Mouse (Mus musculus): Measurements from ENCODE around the gene Calm4. TPM values are rescaled to one million over a fixed set of nuclear protein-coding genes. Genes with fewer than 3 reads are reported as not detected.

Gene Calm4
- total RNA-seq (2015; ENCODE audit: low replicate concordance) (not detected in 2 replicates), total RNA-seq (2017; ENCODE audit: low replicate concordance) (not detected in 2 replicates)

GRCm38 (mm10) chr13:3837312-3837807 is at the start of gene Calm4:
Gene Calm4, plus strand, starts transcription at chr13:3837757.
- ATAC-seq (replicated peaks; ENCODE audit: low FRiP score, poor library complexity, severe bottlenecking), result 0 out of 2 replicates have a peak, but pooled peaks have one; percentile 26

- peak; percentile 34; the same call in 1 of the 2 replicates for ATAC-seq (replicated peaks; ENCODE audit: low FRiP score, poor library complexity, severe bottlenecking)
Observed at GRCm38 (mm10) chr13:3788588-3788987, 49.0 kb upstream of the Calm4 start.

GRCm38 (mm10) chr13:3789531-3789930 is 48.0 kb upstream of the Calm4 start:
- ATAC-seq (replicated peaks; ENCODE audit: low FRiP score, poor library complexity, severe bottlenecking), result no peak

- no peak for ATAC-seq (replicated peaks; ENCODE audit: low FRiP score, poor library complexity, severe bottlenecking)
Observed at GRCm38 (mm10) chr13:3796649-3797048, 40.9 kb upstream of the Calm4 start.

GRCm38 (mm10) chr13:3798751-3799150 is 38.8 kb upstream of the Calm4 start:
- no peak for ATAC-seq (replicated peaks; ENCODE audit: low FRiP score, poor library complexity, severe bottlenecking)

DNA sequence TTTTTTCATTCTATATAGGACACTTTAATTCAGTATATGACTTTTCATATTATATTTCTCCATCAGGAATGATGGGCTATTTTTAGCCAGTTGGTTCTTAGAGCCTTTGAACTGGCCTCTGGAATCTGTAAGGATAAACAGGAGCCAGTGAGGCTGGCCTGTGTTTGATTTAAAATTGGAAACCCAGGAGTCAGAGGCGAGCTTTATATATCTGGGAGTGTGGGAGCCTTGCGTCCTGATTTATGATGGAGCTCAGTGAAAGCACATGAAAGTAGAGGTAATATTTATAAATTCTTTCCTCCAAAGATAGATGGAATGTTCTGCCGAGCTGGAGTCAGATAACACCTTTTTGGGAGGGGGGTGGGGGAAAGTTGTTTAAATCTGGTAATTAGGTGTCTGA is 38.2 kb upstream of the Calm4 start:
- no peak for ATAC-seq (replicated peaks; ENCODE audit: low FRiP score, poor library complexity, severe bottlenecking)

DNA sequence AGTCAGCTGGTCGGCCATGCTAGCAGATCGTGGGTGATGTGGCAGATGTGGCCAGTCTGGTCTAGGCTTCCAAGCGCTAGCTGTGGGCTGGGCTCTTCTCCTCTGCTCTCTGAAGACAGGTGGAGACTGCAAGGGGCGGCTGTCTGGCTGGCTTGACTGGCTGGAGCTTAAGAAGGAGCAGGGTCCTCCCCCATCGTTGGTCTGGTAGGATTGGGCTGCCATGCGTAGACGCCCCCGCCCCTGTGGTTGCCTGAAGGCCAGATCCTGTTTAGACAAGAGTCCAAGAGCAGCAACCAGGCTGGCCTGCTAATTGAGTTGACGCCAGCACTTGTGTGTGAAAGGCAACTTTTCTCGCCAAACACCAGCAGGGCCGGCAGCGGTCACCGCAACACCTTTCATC is 33.4 kb upstream of the Calm4 start, which contains the start of gene Calml3:
Calml3 (minus strand) TSS at position 131 of the 400 bp plus-strand sequence.
- 0 out of 2 replicates have a peak, but pooled peaks have one; percentile 25 for ATAC-seq (replicated peaks; ENCODE audit: low FRiP score, poor library complexity, severe bottlenecking)

GRCm38 (mm10) chr13:3805132-3805531 is 32.4 kb upstream of the Calm4 start:
- ATAC-seq (replicated peaks; ENCODE audit: low FRiP score, poor library complexity, severe bottlenecking), result no peak

GRCm38 (mm10) chr13:3805638-3806037 is 31.9 kb upstream of the Calm4 start:
- no peak for ATAC-seq (replicated peaks; ENCODE audit: low FRiP score, poor library complexity, severe bottlenecking)

DNA sequence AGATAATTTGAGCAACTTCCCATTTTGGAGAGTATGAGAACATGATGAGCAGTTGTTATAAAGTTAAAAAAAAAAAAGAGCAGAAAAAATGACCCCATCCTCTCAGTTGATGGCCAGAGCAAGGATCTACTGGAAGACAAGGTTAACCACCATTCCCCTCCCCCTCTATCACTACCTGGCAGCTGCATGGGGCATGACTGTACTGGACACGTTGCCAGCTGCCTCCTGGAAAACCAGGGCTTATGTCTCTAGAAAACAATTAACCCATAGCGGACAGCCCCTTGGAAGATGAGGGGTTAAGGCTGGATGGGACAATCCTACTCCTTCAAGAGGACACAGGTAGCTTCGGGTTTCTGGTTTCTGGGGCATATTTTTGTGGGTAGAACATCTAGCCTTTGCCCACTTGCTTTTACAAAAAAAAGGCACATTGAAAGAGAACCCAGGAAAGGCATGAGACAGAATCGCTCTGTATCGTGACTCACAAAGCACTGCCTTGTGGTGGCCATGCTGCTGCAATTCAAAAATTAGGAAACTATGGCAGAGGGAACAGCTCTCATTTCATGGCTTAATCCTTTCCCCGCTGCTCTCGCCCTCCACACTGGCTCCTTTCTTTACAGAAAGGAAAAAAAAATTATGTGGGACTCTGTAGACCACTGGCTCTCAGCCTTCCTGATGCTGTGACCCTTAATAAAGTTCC is 30.3 kb upstream of the Calm4 start:
- ATAC-seq (replicated peaks; ENCODE audit: low FRiP score, poor library complexity, severe bottlenecking), result no peak

GRCm38 (mm10) chr13:3818012-3818739 is 19.4 kb upstream of the Calm4 start:
- no peak for ATAC-seq (replicated peaks; ENCODE audit: low FRiP score, poor library complexity, severe bottlenecking)

DNA sequence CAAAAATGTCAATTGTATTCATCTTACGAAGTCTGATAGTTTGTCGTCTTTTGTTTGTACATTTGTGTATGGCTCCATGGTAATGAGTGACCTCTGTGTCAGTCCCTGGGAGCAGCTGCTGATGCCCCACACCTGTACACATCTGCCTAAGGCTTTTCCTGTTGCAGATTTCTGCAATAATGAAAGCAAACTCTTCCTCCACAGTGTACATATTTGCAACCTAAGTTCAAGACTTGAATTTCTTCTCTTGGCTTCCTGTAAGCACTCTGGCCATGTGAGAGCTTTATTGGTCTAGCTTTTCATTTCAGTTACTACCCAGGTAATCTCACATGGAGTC is 18.8 kb upstream of the Calm4 start:
- ATAC-seq (replicated peaks; ENCODE audit: low FRiP score, poor library complexity, severe bottlenecking), result no peak

DNA sequence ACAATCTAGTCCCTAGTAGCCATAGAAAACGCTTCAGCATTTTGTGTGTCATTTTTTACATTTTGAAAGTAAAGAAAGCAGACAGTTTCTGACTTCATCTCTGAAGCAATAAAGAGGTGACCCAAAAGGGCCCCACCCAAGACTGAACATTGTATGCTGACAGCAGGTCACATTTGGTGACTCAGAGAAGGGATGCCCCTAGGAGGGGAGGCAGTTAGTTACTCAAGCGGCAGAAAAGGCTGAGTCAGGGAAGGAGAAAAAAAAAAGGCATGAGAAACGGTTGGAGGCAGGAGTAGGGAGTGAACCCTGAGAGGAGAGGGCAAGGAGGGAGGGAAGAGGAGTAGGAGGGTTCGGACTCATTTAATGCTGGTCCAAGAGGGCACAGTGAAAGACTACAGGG is 15.5 kb upstream of the Calm4 start:
- ATAC-seq (replicated peaks; ENCODE audit: low FRiP score, poor library complexity, severe bottlenecking), result no peak

GRCm38 (mm10) chr13:3825726-3826125 is 11.8 kb upstream of the Calm4 start:
- ATAC-seq (replicated peaks; ENCODE audit: low FRiP score, poor library complexity, severe bottlenecking), result no peak

GRCm38 (mm10) chr13:3831546-3831945 is 6.0 kb upstream of the Calm4 start:
- ATAC-seq (replicated peaks; ENCODE audit: low FRiP score, poor library complexity, severe bottlenecking), result no peak

- no peak for ATAC-seq (replicated peaks; ENCODE audit: low FRiP score, poor library complexity, severe bottlenecking)
Observed at GRCm38 (mm10) chr13:3831994-3832393, 5.6 kb upstream of the Calm4 start.

GRCm38 (mm10) chr13:3832450-3832849 is 5.1 kb upstream of the Calm4 start:
- ATAC-seq (replicated peaks; ENCODE audit: low FRiP score, poor library complexity, severe bottlenecking), result no peak

DNA sequence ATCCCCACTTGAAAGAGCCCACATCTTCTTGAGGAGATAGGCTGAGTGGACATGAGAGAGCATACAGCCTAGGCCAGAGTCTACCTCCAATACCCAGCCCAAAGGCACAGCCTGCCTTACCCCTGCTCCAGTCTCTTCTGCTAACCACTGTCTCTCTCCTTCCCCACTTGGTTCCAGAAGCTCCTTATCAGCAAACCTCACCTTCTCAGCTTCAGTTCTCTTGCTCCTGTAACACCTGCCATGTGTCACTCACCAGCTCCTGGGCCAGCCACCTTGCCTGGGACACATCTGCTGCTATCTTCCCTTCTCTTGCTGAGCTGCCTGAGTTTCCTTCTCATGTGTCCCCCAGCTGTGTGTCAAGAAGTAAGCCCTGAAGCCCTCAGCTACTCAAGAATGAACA is 3.9 kb upstream of the Calm4 start:
- 0 out of 2 replicates have a peak, but pooled peaks have one; percentile 13 for ATAC-seq (replicated peaks; ENCODE audit: low FRiP score, poor library complexity, severe bottlenecking)

GRCm38 (mm10) chr13:3840662-3841061 is 3.1 kb downstream of the Calm4 start:
- 0 out of 2 replicates have a peak, but pooled peaks have one; percentile 26 for ATAC-seq (replicated peaks; ENCODE audit: low FRiP score, poor library complexity, severe bottlenecking)

DNA sequence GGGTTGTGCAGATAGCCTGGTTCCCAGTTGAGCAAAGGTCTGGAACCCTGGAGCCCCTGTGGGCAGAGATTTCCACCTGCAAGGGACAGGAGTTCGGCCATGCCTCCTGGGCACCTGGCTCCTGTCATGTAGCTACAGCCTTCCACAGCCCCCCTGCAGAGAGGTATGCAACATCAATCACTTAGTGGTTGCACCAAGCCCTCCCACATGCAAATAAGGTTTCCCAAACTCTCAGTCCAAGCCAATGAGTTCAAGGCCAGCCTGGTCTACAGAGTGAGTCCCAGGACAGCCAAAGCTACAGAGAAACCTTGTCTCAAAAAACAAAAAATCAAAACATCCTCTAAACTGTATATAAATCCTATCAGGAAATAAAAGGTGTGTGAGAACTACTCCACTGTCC is 12.8 kb downstream of the Calm4 start:
- no peak for ATAC-seq (replicated peaks; ENCODE audit: low FRiP score, poor library complexity, severe bottlenecking)
